Mouse (Mus musculus) embryo, embryonic 9.5 days (tissue): ENCODE data around the gene Spen.
A peak's percentile ranks its signal among the peaks of the same experiment; 100 is the strongest.

Experiments
- DNase-seq: peaks from one replicate; pipeline ENCODE4 v3.0.0-alpha.2; 2017; ENCODE audit errors: extremely low spot score

Spen gene

GRCm38 (mm10) chr4:141474431-141474830, 64.0 kb downstream of the Spen start:
- no peak for DNase-seq

- DNase-seq = no peak
These were observed 65.6 kb downstream of the Spen start for GRCm38 (mm10) chr4:141472641-141473321.

GRCm38 (mm10) chr4:141471491-141471890, 66.9 kb downstream of the Spen start:
- DNase-seq = no peak

GRCm38 (mm10) chr4:141469343-141469742, 69.1 kb downstream of the Spen start:
- DNase-seq = no peak

- DNase-seq = no peak
These were observed 69.8 kb downstream of the Spen start for GRCm38 (mm10) chr4:141468576-141468975.

- no peak for DNase-seq
These were observed 70.8 kb downstream of the Spen start for GRCm38 (mm10) chr4:141467581-141467927.

- DNase-seq = no peak
These were observed 71.4 kb downstream of the Spen start for GRCm38 (mm10) chr4:141466844-141467580.

- no peak for DNase-seq
These were observed 72.1 kb downstream of the Spen start for GRCm38 (mm10) chr4:141466289-141466795.

- no peak for DNase-seq
These were observed 72.7 kb downstream of the Spen start for GRCm38 (mm10) chr4:141465512-141466288.

GRCm38 (mm10) chr4:141464722-141465121, 73.7 kb downstream of the Spen start:
- DNase-seq = no peak

GRCm38 (mm10) chr4:141463472-141463871, 74.9 kb downstream of the Spen start:
- DNase-seq = no peak

GRCm38 (mm10) chr4:141461576-141461975, 76.8 kb downstream of the Spen start:
- no peak for DNase-seq

- no peak for DNase-seq
These were observed 77.3 kb downstream of the Spen start for GRCm38 (mm10) chr4:141461088-141461487.

- no peak for DNase-seq
These were observed 77.9 kb downstream of the Spen start for GRCm38 (mm10) chr4:141460481-141460880.

GRCm38 (mm10) chr4:141459766-141460165, 78.6 kb downstream of the Spen start:
- no peak for DNase-seq

GRCm38 (mm10) chr4:141458888-141459287, 79.5 kb downstream of the Spen start:
- DNase-seq = no peak

GRCm38 (mm10) chr4:141458236-141458635, 80.2 kb downstream of the Spen start:
- peak; percentile 46 for DNase-seq

GRCm38 (mm10) chr4:141456193-141456938, 82.0 kb downstream of the Spen start:
- DNase-seq = no peak

GRCm38 (mm10) chr4:141455526-141455925, 82.9 kb downstream of the Spen start:
- DNase-seq = no peak

- no peak for DNase-seq
These were observed 83.6 kb downstream of the Spen start for GRCm38 (mm10) chr4:141454581-141455350.

- DNase-seq = no peak
These were observed 86.4 kb downstream of the Spen start for GRCm38 (mm10) chr4:141451916-141452450.
